Mouse (Mus musculus): ENCODE results near the gene Mapkbp1.
A peak's percentile ranks its signal among the peaks of the same experiment; 100 is the strongest.

Gene Mapkbp1

GRCm38 (mm10) chr2:119972537-119972879 lies at the start of gene Mapkbp1:
Mapkbp1 (plus strand) TSS chr2:119972699.
- DNase-seq: no peak

GRCm38 (mm10) chr2:119970571-119970970 lies 1.9 kb upstream of the Mapkbp1 start:
- peak; percentile 77 for DNase-seq

- peak; percentile 42 for DNase-seq
Observed at GRCm38 (mm10) chr2:119971316-119971715, 1.2 kb upstream of the Mapkbp1 start.

GRCm38 (mm10) chr2:119971837-119972536 lies 512 bp upstream of the Mapkbp1 start:
- peak; percentile 96 for DNase-seq

- DNase-seq: no peak
Observed at GRCm38 (mm10) chr2:119980343-119980986, 8.0 kb downstream of the Mapkbp1 start.

- no peak for DNase-seq
Observed at GRCm38 (mm10) chr2:119981631-119982030, 9.1 kb downstream of the Mapkbp1 start.

GRCm38 (mm10) chr2:119985871-119986270 lies 13.4 kb downstream of the Mapkbp1 start:
- DNase-seq: no peak

- no peak for DNase-seq
Observed at GRCm38 (mm10) chr2:119986369-119986768, 13.9 kb downstream of the Mapkbp1 start.

- DNase-seq: no peak
Observed at GRCm38 (mm10) chr2:119987441-119987840, 14.9 kb downstream of the Mapkbp1 start.

GRCm38 (mm10) chr2:119988952-119989351 lies 16.5 kb downstream of the Mapkbp1 start:
- DNase-seq: no peak

- DNase-seq: no peak
Observed at GRCm38 (mm10) chr2:119990881-119991280, 18.4 kb downstream of the Mapkbp1 start.

- no peak for DNase-seq
Observed at GRCm38 (mm10) chr2:119992349-119992748, 19.9 kb downstream of the Mapkbp1 start.

- no peak for DNase-seq
Observed at GRCm38 (mm10) chr2:119993515-119993914, 21.0 kb downstream of the Mapkbp1 start.

- no peak for DNase-seq
Observed at GRCm38 (mm10) chr2:119994839-119995238, 22.3 kb downstream of the Mapkbp1 start.

GRCm38 (mm10) chr2:119995391-119996281 lies 23.1 kb downstream of the Mapkbp1 start:
- DNase-seq: no peak

- no peak for DNase-seq
Observed at GRCm38 (mm10) chr2:119997354-119997753, 24.9 kb downstream of the Mapkbp1 start.

GRCm38 (mm10) chr2:119999731-120000130 lies 27.2 kb downstream of the Mapkbp1 start:
- no peak for DNase-seq

- DNase-seq: no peak
Observed at GRCm38 (mm10) chr2:120000882-120001584, 28.5 kb downstream of the Mapkbp1 start.

- no peak for DNase-seq
Observed at GRCm38 (mm10) chr2:120001956-120002355, 29.5 kb downstream of the Mapkbp1 start.

GRCm38 (mm10) chr2:120003970-120004369 lies 31.5 kb downstream of the Mapkbp1 start:
- DNase-seq: no peak

- no peak for DNase-seq
Observed at GRCm38 (mm10) chr2:120006696-120007095, 34.2 kb downstream of the Mapkbp1 start.

- no peak for DNase-seq
Observed at GRCm38 (mm10) chr2:120007680-120008210, 35.2 kb downstream of the Mapkbp1 start.

GRCm38 (mm10) chr2:120008672-120009071 lies 36.2 kb downstream of the Mapkbp1 start:
- DNase-seq: no peak
